Mouse (Mus musculus): ENCODE results near the gene Prss27. TPM values are rescaled to one million over a fixed set of nuclear protein-coding genes. Genes with fewer than 3 reads are reported as not detected.
A peak's percentile ranks its signal among the peaks of the same experiment; 100 is the strongest.
"Not testable (repeated sequence)": the region's sequence is repeated elsewhere in the genome, so short reads cannot be mapped to it uniquely, and the experiment has no call there.

The Prss27 gene
- total RNA-seq, 2 experiments from 2014 or later = not detected

DNA sequence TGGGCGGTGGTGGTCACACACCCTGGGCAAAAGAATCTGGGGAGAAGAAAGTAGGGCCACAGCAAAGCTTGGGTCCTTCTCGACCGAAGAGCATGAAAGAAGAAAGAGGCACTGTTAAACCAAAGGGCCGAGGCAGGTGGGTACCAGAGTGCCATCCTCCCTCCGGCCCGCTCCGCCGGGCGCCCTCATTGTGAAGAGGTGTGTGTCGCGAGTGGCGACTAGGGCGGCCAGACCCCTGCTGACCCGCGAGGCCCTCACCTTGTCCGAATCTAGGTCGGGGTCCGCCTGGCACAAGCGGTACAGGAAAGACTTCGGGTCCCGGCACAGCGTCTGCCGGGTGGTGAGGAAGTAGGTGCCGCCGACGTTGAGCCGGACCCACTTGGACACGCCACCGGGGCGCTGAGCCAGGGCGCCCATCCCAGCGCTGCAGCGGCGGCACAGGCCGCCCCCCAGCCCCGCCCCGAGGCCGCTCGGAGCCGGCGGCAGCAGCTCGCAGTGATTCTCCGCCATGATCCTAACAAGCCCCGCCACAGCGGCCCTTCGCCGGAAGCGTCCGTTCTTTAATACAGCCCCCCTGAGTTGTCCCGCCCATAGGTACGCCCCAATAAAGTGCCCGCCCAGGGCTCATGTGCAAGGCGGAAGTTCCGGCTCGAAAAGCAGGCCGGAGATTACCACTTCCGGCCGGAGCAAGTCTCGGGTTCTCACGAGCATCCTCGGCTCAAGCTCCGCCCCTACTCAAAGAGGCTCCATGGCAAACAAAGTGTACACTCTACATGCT, 35.2 kb downstream of the Prss27 start, which contains the start of gene Kctd5:
TSS of gene Kctd5 (minus strand) at position 567 of the 778 bp plus-strand sequence.
- Histone ChIP-seq H3K4me3 (peak within 1 kb of the TSS; percentile 85), H3K27ac (peak within 1 kb of the TSS; percentile 90)
- intact Hi-C loops (cut with DNase I) = no loop called here
- TF ChIP-seq CTCF (IDR thresholded peaks at IDR 0.05) = no peak; the same call in 1 of the 2 replicates
- DNase-seq (ENCODE audit: extremely low spot score in 1 of 2, low spot score in 2 of 2) = peak; percentile 94 to 96

DNA sequence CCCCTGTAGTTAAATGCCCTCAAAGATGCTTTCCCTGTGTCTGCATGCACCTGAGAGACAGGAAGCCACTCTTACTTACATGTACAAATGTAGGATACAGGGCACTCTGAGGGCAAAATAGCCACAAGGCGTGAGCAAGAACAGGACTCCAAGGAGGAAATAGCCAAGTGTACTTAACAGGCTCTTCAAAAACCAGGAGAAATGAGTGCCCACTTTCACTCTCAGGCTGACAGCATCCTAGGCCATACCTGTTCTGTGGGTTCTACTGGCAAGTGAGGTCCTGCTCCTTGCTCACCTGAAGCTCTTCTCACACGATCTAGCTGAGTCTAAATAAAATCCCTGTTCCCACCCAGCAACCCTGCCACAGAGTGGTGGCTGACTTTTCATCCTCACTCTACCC, 39.2 kb downstream of the Prss27 start:
- no peak for DNase-seq (ENCODE audit: extremely low spot score in 1 of 2, low spot score in 2 of 2)
- Histone ChIP-seq H3K4me3 (no peak overlapping the region), H3K27ac (no peak overlapping the region)
- no peak for TF ChIP-seq CTCF (IDR thresholded peaks at IDR 0.05)
- intact Hi-C loops (cut with DNase I) = no loop called here

DNA sequence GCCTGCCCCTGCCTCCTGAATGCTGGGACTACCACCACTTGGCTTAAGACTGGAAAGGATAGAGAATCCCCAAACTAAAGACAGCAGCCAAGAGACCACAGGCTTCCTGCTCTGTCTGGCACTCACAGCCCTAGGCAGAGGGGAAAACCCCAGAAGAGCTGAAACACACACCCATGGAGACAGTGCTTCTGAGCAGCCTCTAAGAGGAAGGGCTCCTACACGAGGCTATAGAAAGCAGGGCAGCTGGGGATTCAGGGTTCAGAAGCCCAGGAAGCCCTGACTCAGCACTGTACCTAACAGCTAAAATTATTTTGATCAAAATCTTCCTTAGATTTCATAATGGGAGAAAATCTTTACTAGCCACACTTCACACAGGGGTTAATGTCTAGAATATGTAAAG, 46.6 kb downstream of the Prss27 start:
- no peak for TF ChIP-seq CTCF (IDR thresholded peaks at IDR 0.05)
- intact Hi-C loops (cut with DNase I) = no loop called here
- Histone ChIP-seq H3K4me3 (no peak overlapping the region), H3K27ac (no peak overlapping the region)
- no peak for DNase-seq (ENCODE audit: extremely low spot score in 1 of 2, low spot score in 2 of 2)

DNA sequence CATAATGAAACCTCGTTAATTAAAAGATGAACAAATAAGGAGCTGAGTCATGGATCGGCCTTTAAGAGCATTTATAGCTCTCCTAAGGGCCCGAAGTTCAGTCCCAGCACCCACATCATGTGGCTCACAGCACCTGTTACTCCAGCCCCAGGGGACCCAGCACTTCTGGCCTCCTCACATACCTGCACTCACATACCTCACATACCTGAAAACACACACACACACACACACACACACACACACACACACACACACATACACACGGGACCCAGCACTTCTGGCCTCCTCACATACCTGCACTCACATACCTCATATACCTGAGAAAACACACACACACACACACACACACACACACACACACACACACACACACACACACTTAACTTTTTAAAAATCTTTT, 48.5 kb downstream of the Prss27 start:
- DNase-seq (ENCODE audit: extremely low spot score in 1 of 2, low spot score in 2 of 2); H3K27ac ChIP-seq; intact Hi-C loops (cut with DNase I); H3K4me3 ChIP-seq: not testable (repeated sequence)

DNA sequence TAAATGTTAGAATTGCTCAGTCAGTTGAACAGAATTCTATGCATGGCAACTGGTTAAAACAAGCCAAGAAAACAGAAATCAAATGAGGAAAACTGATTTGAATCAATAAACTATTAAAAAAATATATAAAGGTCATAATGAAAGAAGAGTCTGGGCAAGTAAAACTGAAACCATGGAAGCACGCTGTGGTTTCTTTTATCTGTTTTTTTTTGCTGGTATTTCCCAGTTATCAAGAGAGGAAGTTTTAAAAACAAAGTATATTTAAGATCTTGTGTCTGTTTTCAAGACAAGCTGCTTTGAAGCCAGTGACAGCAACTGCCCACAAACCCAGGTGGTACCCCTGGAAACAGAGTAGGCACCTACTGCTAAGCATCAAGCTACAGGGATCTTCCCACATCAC, 52.6 kb downstream of the Prss27 start:
- DNase-seq (ENCODE audit: extremely low spot score in 1 of 2, low spot score in 2 of 2) = no peak
- intact Hi-C loops (cut with DNase I) = no loop called here
- Histone ChIP-seq H3K27ac (no peak overlapping the region), H3K4me3 (no peak overlapping the region)
- TF ChIP-seq CTCF (IDR thresholded peaks at IDR 0.05) = no peak

Small RNAs within 50 kb of the gene (microRNA-seq; reads per million reads assigned to microRNA genes)
- gene Gm27700 = 0 reads per million in 2 experiments

Other genes with a start within 250 kb of the Prss27 start
- 100 to 1,000 TPM; 671 to 678 TPM for gene Srrm2, start 247.6 kb upstream of the Prss27 start, total RNA-seq (2021)
- gene Elob, start 209.0 kb upstream of the Prss27 start, total RNA-seq (2021) = 100 to 1,000 TPM; 337 to 365 TPM
- gene Prss33, start 202.1 kb upstream of the Prss27 start, total RNA-seq (2021) = not detected
- gene Prss32, start 194.3 kb upstream of the Prss27 start, total RNA-seq (2021) = not detected
- 1 to 10 TPM; 1.1 to 2.2 TPM for gene Prss41, start 194.0 kb upstream of the Prss27 start, total RNA-seq (2021)
- not detected for gene Prss21, start 170.1 kb upstream of the Prss27 start, total RNA-seq (2021)
- gene Dcpp1, start 157.3 kb upstream of the Prss27 start, total RNA-seq (2021) = not detected
- not detected for gene Dcpp2, start 157.3 kb upstream of the Prss27 start, total RNA-seq (2021)
- gene Dcpp3, start 120.7 kb upstream of the Prss27 start, total RNA-seq (2021) = not detected
- gene Sbp, start 96.5 kb upstream of the Prss27 start, total RNA-seq (2021) = not detected
- gene Sbpl, start 82.9 kb upstream of the Prss27 start, total RNA-seq (2021) = not detected
- gene Prss30, start 57.6 kb upstream of the Prss27 start, total RNA-seq (2021) = 1 to 10 TPM in 1 of 2 experiments, under 1 TPM in 1; 0.45 to 1.1 TPM
- gene Prss22, start 40.0 kb upstream of the Prss27 start, total RNA-seq (2021) = 1 to 10 TPM in 1 of 2 experiments, under 1 TPM in 1; 0.70 to 1.5 TPM
- 10 to 100 TPM; 25.0 to 26.4 TPM for gene Kctd5, start 35.3 kb downstream of the Prss27 start, total RNA-seq (2021)
- gene Pdpk1, start 112.8 kb downstream of the Prss27 start, total RNA-seq (2021) = 100 to 1,000 TPM; 114 to 116 TPM
- 10 to 100 TPM; 29.2 to 32.0 TPM for gene Amdhd2, start 125.6 kb downstream of the Prss27 start, total RNA-seq (2021)
- gene Atp6v0c, start 131.6 kb downstream of the Prss27 start, total RNA-seq (2021) = 1,000 to 10,000 TPM; 1,211 to 1,240 TPM
- 10 to 100 TPM; 63.3 to 69.7 TPM for gene Tbc1d24, start 167.4 kb downstream of the Prss27 start, total RNA-seq (2021)
- gene Ntn3, start 171.4 kb downstream of the Prss27 start, total RNA-seq (2021) = 10 to 100 TPM; 10.5 to 11.5 TPM
- 10 to 100 TPM; 10.8 to 11.0 TPM for gene Tedc2, start 182.7 kb downstream of the Prss27 start, total RNA-seq (2021)
- gene Ccnf, start 213.3 kb downstream of the Prss27 start, total RNA-seq (2021) = 1 to 10 TPM; 7.9 to 8.8 TPM